Mouse (Mus musculus) stomach, postnatal 0 days (tissue): ENCODE data around the gene Zfp846. TPM values are rescaled to one million over a fixed set of nuclear protein-coding genes. Genes with fewer than 3 reads are reported as not detected.

Experiments
- ATAC-seq: fragments of 200-750 bp; cut with Nextera tagmentation; 2 replicates; pipeline ENCODE4 v1.8.0; 2017; ENCODE audit not compliant: low FRiP score, low TSS enrichment
- DNase-seq: peaks from one replicate; pipeline ENCODE4 v3.0.0-alpha.2; 2016; ENCODE audit warnings: low spot score
- H3K27ac ChIP-seq: fragments of 300-500 bp; sonication (generic); replicated peaks from 2 replicates; pipeline ENCODE4 v1.5.1; 2014; ENCODE audit warnings: mild to moderate bottlenecking, control low read depth
- H3K27me3 ChIP-seq: fragments of 300-500 bp; sonication (generic); 2 replicates; pipeline ENCODE4 v1.6.1; 2014; ENCODE audit warnings: low read length; ENCODE audit not compliant: control insufficient read depth, insufficient read depth
- H3K36me3 ChIP-seq: fragments of 300-500 bp; sonication (generic); 2 replicates; pipeline ENCODE4 v1.6.1; 2014; ENCODE audit warnings: low read length, mixed read lengths; ENCODE audit not compliant: control insufficient read depth, insufficient read depth
- H3K4me1 ChIP-seq: fragments of 300-500 bp; sonication (generic); replicated peaks from 2 replicates; pipeline ENCODE4 v1.6.1; 2014; ENCODE audit warnings: antibody characterized with exemption; ENCODE audit not compliant: control insufficient read depth, insufficient read depth
- H3K4me2 ChIP-seq: fragments of 300-500 bp; sonication (generic); replicated peaks from 2 replicates; pipeline ENCODE4 v1.6.1; 2014; ENCODE audit warnings: low read depth, mild to moderate bottlenecking, control low read depth, moderate library complexity
- H3K4me3 ChIP-seq: fragments of 300-500 bp; sonication (generic); 2 replicates; pipeline ENCODE4 v1.5.1; 2014; ENCODE audit warnings: low read depth, low read length, control low read depth
- H3K9ac ChIP-seq: fragments of 300-500 bp; sonication (generic); 2 replicates; pipeline ENCODE4 v1.6.1; 2014; ENCODE audit warnings: mild to moderate bottlenecking, low read length, control low read depth, mixed read lengths
- H3K9me3 ChIP-seq: fragments of 300-500 bp; sonication (generic); 2 replicates; pipeline ENCODE4 v1.6.1; 2016; ENCODE audit warnings: low read length; ENCODE audit not compliant: control insufficient read depth
- CTCF ChIP-seq: IDR thresholded peaks from 2 replicates; pipeline ENCODE4 v1.5.1; 2016; ENCODE audit warnings: antibody characterized with exemption, low read depth, mild to moderate bottlenecking, moderate library complexity
- EP300 ChIP-seq: optimal IDR thresholded peaks from 2 replicates; pipeline ENCODE3; 2016; ENCODE audit warnings: antibody characterized with exemption
- WGBS: fragments of 180-500 bp; shearing (Covaris S2); extraction: QIAGEN DNeasy Blood & Tissue Kit; methylation state at CpG from one replicate; pipeline ENCODE4 v1.1.7; 2014; 5-methylcytosine and 5-hydroxymethylcytosine counted together
- polyA plus RNA-seq: library from polyadenylated mRNA; unstranded; fragments of >200 nt; fragmentation: Nextera tagmentation; extraction: Ambion mirVana; gene quantifications from 2 replicates; pipeline ENCODE4 v1.2.1, GENCODE M21; 2015

The Zfp846 gene
- polyA plus RNA-seq, 1 experiment from 2014 or later = 6.9 TPM

DNA sequence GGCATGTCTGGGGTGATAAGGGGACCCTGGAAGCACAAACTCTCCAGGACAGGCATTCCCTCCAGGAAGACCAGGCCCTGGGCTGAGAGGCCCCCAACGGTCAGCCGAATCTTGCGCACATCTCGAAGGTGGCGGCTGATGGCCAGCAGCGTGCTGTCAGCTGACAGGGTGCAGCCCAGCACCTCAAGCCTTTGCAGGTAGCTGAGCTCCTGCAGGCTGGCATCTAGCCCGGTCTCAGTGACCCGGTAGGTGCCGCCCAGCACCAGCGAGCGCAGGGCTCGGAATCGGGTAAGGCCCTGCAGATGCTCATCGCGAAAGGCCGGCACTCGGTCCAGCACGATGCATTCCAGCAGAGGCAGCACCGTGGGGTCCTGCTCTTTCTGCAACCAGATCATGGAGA lies 57.5 kb downstream of the Zfp846 start:
- Histone ChIP-seq H3K4me3 (no peak overlapping the region), H3K9me3 (no peaks in the 10 kb centered on the region), H3K4me2 (no peak overlapping the region), H3K36me3 (peaks cover 16% of the 10 kb centered on the region), H3K27me3 (no peaks in the 10 kb centered on the region), H3K9ac (no peak overlapping the region), H3K4me1 (no peaks in the 10 kb centered on the region), H3K27ac (no peak overlapping the region)
- no peak for ATAC-seq
- WGBS = 92% methylated on average over 19 of the region's 19 CpGs
- TF ChIP-seq EP300 (no peak), CTCF (no peak)
- DNase-seq = no peak

DNA sequence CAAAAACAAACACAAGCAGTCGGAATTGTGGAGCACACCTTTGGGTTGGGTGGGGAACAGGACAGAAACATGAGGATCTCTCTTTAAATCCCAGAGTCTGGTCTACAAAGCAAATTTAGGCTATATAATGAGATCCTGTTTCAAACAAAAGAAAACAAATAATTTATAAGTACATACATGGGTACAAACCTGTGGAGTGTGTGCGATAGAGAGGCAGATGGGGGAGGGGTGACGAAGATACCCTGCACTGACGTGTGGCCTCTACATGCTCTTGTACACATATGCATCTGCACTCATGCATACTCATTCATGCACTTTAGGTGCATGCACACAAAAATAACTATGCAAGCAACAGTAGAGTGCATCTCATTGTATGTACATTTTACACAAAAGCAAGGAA lies 58.4 kb downstream of the Zfp846 start:
- ATAC-seq (no peak), DNase-seq (no peak)
- H3K4me3 ChIP-seq = no peak overlapping the region
- no peak overlapping the region for H3K9ac ChIP-seq
- peaks cover 16% of the 10 kb centered on the region for H3K36me3 ChIP-seq
- TF ChIP-seq CTCF = no peak
- TF ChIP-seq EP300 = no peak
- no peak overlapping the region for H3K4me2 ChIP-seq
- 91% methylated on average over 4 of the region's 4 CpGs for WGBS
- no peaks in the 10 kb centered on the region for H3K27me3 ChIP-seq
- H3K9me3 ChIP-seq = no peaks in the 10 kb centered on the region
- no peaks in the 10 kb centered on the region for H3K4me1 ChIP-seq
- H3K27ac ChIP-seq = no peak overlapping the region

DNA sequence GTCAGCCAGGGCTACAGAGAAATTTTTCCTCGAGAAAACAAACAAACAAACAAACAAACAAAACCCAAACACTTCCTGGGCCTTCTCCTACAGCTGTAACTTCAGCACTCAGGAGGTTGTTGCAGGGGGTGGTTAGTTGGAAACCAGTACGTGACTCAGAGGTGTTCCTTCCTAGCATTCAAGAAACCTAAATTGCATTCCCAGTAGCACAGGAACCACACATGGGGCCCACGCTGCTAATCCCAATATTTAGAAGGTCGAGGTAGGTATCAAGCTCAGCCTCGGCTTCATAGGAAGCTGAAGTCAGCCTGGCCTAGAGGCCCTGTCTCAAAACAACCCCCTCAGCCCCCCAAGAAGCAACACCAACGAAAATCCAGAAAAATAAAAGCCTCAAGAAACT lies 60.4 kb downstream of the Zfp846 start:
- H3K9ac ChIP-seq = peak overlapping the region; percentile 89
- H3K4me2 ChIP-seq = peak overlapping the region; percentile 94
- H3K36me3 ChIP-seq = peaks cover 16% of the 10 kb centered on the region
- H3K9me3 ChIP-seq = no peaks in the 10 kb centered on the region
- peak overlapping the region; percentile 83; the same call in 1 of the 2 replicates for H3K27ac ChIP-seq
- TF ChIP-seq EP300 (no peak), CTCF (no peak)
- DNase-seq (no peak), ATAC-seq (no peak)
- H3K27me3 ChIP-seq = no peaks in the 10 kb centered on the region
- H3K4me1 ChIP-seq = no peaks in the 10 kb centered on the region
- H3K4me3 ChIP-seq = peak overlapping the region; percentile 79
- WGBS = 8% methylated on average over 6 of the region's 6 CpGs

DNA sequence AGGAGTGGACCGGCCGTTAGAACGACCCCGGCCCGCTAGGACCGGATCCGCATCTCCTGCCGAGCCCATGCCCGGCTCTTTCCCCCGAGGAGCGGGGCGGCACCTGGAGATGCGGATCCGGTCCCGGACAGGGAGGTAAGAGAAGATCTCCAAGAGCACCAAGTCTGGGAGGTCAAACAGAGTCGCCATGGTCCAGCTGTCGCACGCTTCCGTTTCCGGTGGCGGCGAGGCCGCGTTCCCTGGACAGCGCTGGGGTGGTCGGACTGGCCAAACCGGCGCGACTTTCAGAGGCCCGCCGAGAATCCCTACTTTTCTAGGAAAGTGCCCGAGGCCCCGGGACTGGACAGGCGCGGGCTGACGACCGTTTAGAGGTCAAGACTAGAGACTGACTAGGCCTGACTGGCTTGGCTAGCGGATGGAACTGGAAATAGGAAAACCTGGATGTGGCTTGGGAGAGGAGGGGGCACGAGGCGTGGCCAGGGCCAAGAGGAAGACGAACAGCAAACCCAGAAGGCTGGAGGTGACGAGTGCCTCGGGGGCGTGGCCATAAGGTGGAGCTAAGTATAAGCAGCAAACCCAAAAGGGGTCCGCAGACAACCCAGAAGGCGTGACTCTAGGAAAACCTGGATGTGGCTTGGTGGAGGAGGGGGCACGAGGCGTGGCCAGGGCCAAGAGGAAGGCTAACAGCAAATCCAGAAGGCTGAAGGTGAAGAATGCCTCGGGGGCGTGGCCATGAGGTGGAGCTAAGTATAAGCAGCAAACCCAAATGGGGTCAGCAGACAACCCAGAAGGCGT lies 61.2 kb downstream of the Zfp846 start, which contains the start of gene Ubl5:
TSS of gene Ubl5 (plus strand) at position 778 of the 795 bp plus-strand sequence.
- DNase-seq (peak; percentile 91), ATAC-seq (peak; percentile 85)
- Histone ChIP-seq H3K4me3 (peak within 1 kb of the TSS; percentile 79), H3K36me3 (peaks cover 14% of the 10 kb centered on the region), H3K4me2 (peak within 1 kb of the TSS; percentile 94), H3K9me3 (no peaks in the 10 kb centered on the region), H3K27ac (peak within 1 kb of the TSS; percentile 91), H3K4me1 (no peaks in the 10 kb centered on the region), H3K9ac (peak within 1 kb of the TSS; percentile 89), H3K27me3 (no peaks in the 10 kb centered on the region)
- TF ChIP-seq CTCF = no peak
- no peak for TF ChIP-seq EP300
- WGBS = 1% methylated on average over 51 of the region's 51 CpGs

DNA sequence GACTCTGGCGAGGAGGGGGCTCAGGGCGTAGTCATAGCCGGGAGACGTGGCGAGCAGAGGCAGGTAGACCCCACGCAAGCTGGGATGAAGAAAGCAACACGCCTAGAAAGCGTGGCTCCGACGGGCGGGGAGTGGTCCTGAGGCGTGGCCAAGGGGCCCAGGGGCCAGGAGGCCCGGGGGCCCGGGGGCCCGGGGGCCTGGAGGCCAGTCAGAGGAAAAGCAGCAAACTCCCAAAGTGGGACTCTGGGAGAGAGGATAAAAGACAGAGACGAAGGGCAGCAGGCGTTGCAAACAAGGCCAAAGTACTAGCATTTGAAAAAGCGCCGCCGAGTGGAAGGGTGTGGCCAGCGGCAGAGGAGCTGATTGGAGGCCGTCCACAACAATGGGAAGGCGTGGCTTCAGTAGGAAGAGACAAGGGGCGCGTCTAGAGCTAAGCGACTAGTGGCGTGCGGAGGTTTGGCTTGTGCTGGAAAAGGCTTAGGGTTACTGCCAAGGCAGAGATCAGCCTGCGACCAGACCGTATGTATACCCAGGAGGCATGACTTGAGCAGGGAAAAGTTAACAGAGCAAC lies 61.9 kb downstream of the Zfp846 start:
- Histone ChIP-seq H3K9me3 (no peaks in the 10 kb centered on the region), H3K4me1 (no peaks in the 10 kb centered on the region), H3K27me3 (no peaks in the 10 kb centered on the region), H3K36me3 (peaks cover 10% of the 10 kb centered on the region), H3K27ac (peak overlapping the region; percentile 91), H3K4me2 (peak overlapping the region; percentile 94), H3K9ac (peak overlapping the region; percentile 65), H3K4me3 (peak overlapping the region; percentile 79)
- WGBS = 0% methylated on average over 30 of the region's 30 CpGs
- ATAC-seq (peak; percentile 91), DNase-seq (peak; percentile 92)
- no peak for TF ChIP-seq EP300
- peak; percentile 39; the same call in 1 of the 2 replicates for TF ChIP-seq CTCF

DNA sequence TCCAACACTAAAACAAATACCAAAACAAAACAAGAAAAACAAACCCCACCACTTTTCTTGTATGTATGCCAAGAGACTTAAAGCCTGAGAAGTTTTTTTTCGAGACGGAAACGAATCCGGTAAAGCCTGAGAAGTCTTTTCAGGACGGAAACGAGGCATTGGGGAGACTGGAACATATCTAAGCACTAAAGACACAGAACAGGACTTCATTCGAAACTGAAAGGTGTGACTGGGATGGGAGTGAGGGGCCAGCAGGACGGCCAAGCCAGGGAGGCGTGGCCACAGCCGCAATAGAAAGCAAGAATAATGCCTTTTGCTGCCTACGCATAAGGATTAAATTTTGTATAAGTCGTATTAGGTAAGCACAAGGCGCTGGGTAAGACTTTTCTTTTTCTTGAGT lies 62.7 kb downstream of the Zfp846 start:
- H3K27me3 ChIP-seq = no peaks in the 10 kb centered on the region
- no peaks in the 10 kb centered on the region for H3K4me1 ChIP-seq
- H3K9me3 ChIP-seq = no peaks in the 10 kb centered on the region
- DNase-seq (no peak), ATAC-seq (no peak)
- H3K4me2 ChIP-seq = peak overlapping the region; percentile 94
- peak overlapping the region; percentile 91 for H3K27ac ChIP-seq
- peaks cover 3% of the 10 kb centered on the region for H3K36me3 ChIP-seq
- H3K9ac ChIP-seq = peak overlapping the region; percentile 65
- 4% methylated on average over 13 of the region's 13 CpGs for WGBS
- H3K4me3 ChIP-seq = peak overlapping the region; percentile 79
- TF ChIP-seq EP300 (no peak), CTCF (no peak)
